Mouse (Mus musculus): Measurements from ENCODE around the gene Imp3. TPM values are rescaled to one million over a fixed set of nuclear protein-coding genes. Genes with fewer than 3 reads are reported as not detected.
A peak's percentile ranks its signal among the peaks of the same experiment; 100 is the strongest.

The Imp3 gene
- polyA plus RNA-seq, 1 experiment from 2014 or later, result 70.2 TPM

DNA sequence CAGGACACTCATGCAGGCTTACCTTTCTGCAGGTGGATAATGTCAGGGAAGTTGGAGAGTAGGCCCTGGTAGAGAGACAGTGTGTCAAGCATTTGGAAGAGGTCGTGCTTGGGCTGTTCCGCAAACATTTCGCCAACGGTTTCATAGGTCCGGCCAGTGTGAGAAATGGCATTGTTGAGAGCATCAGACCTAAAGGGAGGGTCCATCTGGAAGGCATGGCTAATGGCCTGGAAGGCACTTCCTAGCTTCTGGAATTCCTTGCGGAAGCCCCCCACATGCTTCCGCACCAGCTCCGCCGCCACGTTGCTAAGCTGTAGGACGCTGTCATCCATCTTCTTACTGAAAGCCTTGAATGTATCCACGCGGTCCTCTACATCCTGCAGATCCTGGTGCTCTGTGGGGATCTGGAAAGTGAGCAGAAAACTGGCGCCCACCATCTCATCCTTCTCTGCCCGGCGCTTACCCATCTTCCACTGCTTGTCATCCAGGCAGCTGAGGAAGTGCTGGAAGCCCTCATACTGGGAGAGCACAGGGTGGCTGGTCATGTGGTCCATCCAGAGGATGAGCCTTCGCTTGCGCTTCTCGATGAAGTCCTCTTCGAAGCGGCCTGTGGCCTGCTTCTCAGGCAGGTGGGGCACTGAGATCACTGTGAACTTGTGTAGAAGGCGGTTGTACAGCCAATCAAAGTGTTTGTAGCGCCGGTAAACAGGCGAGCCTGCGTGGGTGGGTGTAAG is 11.8 kb upstream of the Imp3 start:
- no peak for DNase-seq (ENCODE audit: low spot score)

DNA sequence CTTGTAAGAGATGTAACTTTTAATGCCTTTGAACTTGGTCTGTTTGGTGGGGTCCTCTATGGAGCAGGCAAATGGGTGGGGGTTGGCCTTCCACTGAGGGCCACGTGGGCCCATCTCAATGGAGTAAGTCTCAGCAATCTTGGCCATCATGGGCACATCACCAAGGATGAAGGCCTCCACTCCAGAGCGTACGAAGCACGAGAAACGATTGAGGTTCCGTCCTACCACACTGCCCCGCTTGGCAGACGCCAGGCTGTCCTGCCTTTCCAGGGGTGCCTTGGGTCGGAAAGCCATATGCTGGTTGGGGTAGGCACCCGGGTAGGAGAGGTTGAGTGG is 11.3 kb upstream of the Imp3 start:
- no peak overlapping the region for H3K9ac ChIP-seq (ENCODE audit: low read depth, low read length)
- H3K4me3 ChIP-seq (ENCODE audit: low read depth, low read length), result no peak overlapping the region
- H3K27me3 ChIP-seq (ENCODE audit: control insufficient read depth, insufficient read depth, low read length), result no peaks in the 10 kb centered on the region
- H3K4me2 ChIP-seq (replicated peaks; ENCODE audit: low read depth, low read length), result no peak overlapping the region; the same call in 1 of the 2 replicates
- ATAC-seq (ENCODE audit: low FRiP score) (no peak), DNase-seq (ENCODE audit: low spot score) (no peak)
- H3K27ac ChIP-seq (ENCODE audit: low read depth, low read length), result no peak overlapping the region
- 0 out of 2 replicates have a peak, but pooled peaks cover 7% of the 10 kb centered on the region for H3K4me1 ChIP-seq (replicated peaks; ENCODE audit: control insufficient read depth, insufficient read depth, low read length)
- 96% methylated on average over 10 of the region's 10 CpGs for WGBS
- H3K36me3 ChIP-seq (ENCODE audit: control insufficient read depth, insufficient read depth, low read length), result no peaks in the 10 kb centered on the region
- H3K9me3 ChIP-seq (ENCODE audit: control insufficient read depth, low read length), result no peaks in the 10 kb centered on the region

More for the DNA sequence above, 11.8 kb upstream of the Imp3 start:
- Histone ChIP-seq H3K4me3 (ENCODE audit: low read depth, low read length) (no peak overlapping the region), H3K9ac (ENCODE audit: low read depth, low read length) (no peak overlapping the region), H3K4me1 (replicated peaks; ENCODE audit: control insufficient read depth, insufficient read depth, low read length) (0 out of 2 replicates have a peak, but pooled peaks cover 7% of the 10 kb centered on the region), H3K4me2 (replicated peaks; ENCODE audit: low read depth, low read length) (no peak overlapping the region; the same call in 1 of the 2 replicates), H3K36me3 (ENCODE audit: control insufficient read depth, insufficient read depth, low read length) (no peaks in the 10 kb centered on the region), H3K9me3 (ENCODE audit: control insufficient read depth, low read length) (no peaks in the 10 kb centered on the region), H3K27me3 (ENCODE audit: control insufficient read depth, insufficient read depth, low read length) (no peaks in the 10 kb centered on the region), H3K27ac (ENCODE audit: low read depth, low read length) (no peak overlapping the region)
- 83% methylated on average over 26 of the region's 26 CpGs for WGBS
- ATAC-seq (ENCODE audit: low FRiP score), result no peak

- Histone ChIP-seq H3K27ac (ENCODE audit: low read depth, low read length) (no peak overlapping the region), H3K36me3 (ENCODE audit: control insufficient read depth, insufficient read depth, low read length) (no peaks in the 10 kb centered on the region), H3K27me3 (ENCODE audit: control insufficient read depth, insufficient read depth, low read length) (no peaks in the 10 kb centered on the region), H3K9me3 (ENCODE audit: control insufficient read depth, low read length) (no peaks in the 10 kb centered on the region), H3K4me2 (replicated peaks; ENCODE audit: low read depth, low read length) (no peak overlapping the region; the same call in 1 of the 2 replicates), H3K4me3 (ENCODE audit: low read depth, low read length) (no peak overlapping the region), H3K9ac (ENCODE audit: low read depth, low read length) (no peak overlapping the region), H3K4me1 (replicated peaks; ENCODE audit: control insufficient read depth, insufficient read depth, low read length) (0 out of 2 replicates have a peak, but pooled peaks cover 7% of the 10 kb centered on the region)
- DNase-seq (ENCODE audit: low spot score) (no peak), ATAC-seq (ENCODE audit: low FRiP score) (no peak)
- WGBS, result 86% methylated on average over 10 of the region's 10 CpGs
Measured at GRCm38 (mm10) chr9:56926387-56926786, 10.9 kb upstream of the Imp3 start.

DNA sequence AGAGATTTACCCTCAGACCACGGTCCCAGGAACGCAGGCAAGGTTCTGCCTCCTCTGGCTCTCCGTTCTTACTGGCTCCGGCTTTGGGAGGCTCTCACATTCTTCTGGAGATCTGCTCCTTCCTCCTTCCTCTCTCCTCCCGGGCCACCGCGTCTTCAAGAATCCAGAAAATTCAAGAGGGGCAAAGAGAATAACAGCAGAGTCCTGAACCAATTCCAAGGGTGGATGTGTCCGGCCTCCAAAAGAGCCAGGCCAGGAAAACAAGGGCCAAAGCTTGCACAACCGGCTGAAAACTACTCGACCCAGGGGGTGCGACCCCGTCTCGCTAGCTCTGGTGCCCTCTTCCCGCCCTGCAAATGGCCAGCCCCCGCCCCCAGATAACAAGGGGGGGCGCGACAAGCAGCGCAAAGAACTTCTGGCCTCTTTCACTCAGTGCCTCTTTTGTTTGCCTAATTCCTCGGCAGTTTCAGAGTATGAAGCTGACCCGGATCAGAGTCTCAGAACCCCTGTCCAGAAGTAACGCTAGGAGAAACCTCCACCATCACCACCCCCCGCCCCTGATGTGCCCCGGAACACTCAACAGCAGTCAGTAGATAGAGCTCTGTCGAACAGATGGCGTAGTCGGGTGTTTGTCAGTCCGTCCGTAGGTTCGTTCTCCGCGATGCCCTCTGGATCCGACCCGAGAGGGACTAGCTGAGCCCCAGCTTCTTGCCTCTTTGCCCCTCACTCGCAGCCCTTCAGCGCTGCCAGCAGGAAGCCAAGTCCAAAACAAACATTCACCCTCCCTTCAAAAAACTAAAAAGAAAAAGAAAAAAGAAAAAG is 9.9 kb upstream of the Imp3 start:
- peak; percentile 30 for ATAC-seq (ENCODE audit: low FRiP score)
- peak overlapping the region; percentile 72 for H3K27ac ChIP-seq (ENCODE audit: low read depth, low read length)
- H3K4me1 ChIP-seq (replicated peaks; ENCODE audit: control insufficient read depth, insufficient read depth, low read length), result 0 out of 2 replicates have a peak, but pooled peaks cover 7% of the 10 kb centered on the region

GRCm38 (mm10) chr9:56928041-56928811 is 9.0 kb upstream of the Imp3 start, which contains the start of gene Snx33:
Gene Snx33 (minus strand): TSS chr9:56928371.
- H3K9ac ChIP-seq (ENCODE audit: low read depth, low read length), result peak within 1 kb of the TSS; percentile 68
- H3K4me1 ChIP-seq (replicated peaks; ENCODE audit: control insufficient read depth, insufficient read depth, low read length), result 0 out of 2 replicates have a peak, but pooled peaks cover 7% of the 10 kb centered on the region
- peak within 1 kb of the TSS; percentile 72 for H3K27ac ChIP-seq (ENCODE audit: low read depth, low read length)
- H3K36me3 ChIP-seq (ENCODE audit: control insufficient read depth, insufficient read depth, low read length), result no peaks in the 10 kb centered on the region
- H3K4me3 ChIP-seq (ENCODE audit: low read depth, low read length), result peak within 1 kb of the TSS; percentile 51
- DNase-seq (ENCODE audit: low spot score) (peak; percentile 90), ATAC-seq (ENCODE audit: low FRiP score) (peak; percentile 85)
- peak within 1 kb of the TSS; percentile 81 for H3K4me2 ChIP-seq (replicated peaks; ENCODE audit: low read depth, low read length)
- H3K9me3 ChIP-seq (ENCODE audit: control insufficient read depth, low read length), result no peaks in the 10 kb centered on the region
- under 1% methylated on average over 50 of the region's 50 CpGs for WGBS
- H3K27me3 ChIP-seq (ENCODE audit: control insufficient read depth, insufficient read depth, low read length), result no peaks in the 10 kb centered on the region

More for the DNA sequence above, 9.9 kb upstream of the Imp3 start:
- Histone ChIP-seq H3K9ac (ENCODE audit: low read depth, low read length) (peak overlapping the region; percentile 68), H3K4me3 (ENCODE audit: low read depth, low read length) (peak overlapping the region; percentile 51), H3K36me3 (ENCODE audit: control insufficient read depth, insufficient read depth, low read length) (no peaks in the 10 kb centered on the region), H3K27me3 (ENCODE audit: control insufficient read depth, insufficient read depth, low read length) (no peaks in the 10 kb centered on the region), H3K4me2 (replicated peaks; ENCODE audit: low read depth, low read length) (peak overlapping the region; percentile 81), H3K9me3 (ENCODE audit: control insufficient read depth, low read length) (no peaks in the 10 kb centered on the region)
- DNase-seq (ENCODE audit: low spot score), result peak; percentile 72
- under 1% methylated on average over 35 of the region's 35 CpGs for WGBS

DNA sequence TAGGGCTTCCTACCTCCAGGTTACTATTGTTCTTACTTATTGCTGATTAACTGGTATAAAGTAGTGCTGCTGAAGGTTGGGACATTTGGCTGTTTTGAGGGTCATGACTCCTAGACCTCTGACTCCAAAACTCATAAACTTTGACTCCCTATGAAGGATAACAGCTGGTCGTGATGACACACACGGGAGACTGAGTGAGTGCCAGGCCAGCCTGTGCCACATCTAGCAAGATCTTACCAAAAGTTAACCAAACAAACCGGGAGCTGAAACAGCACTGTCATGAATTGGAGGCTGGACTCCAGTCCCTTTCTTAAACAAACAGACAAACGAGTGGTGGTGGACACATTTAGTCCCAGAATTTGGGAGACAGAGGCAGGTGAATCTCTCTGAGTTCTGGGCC is 7.8 kb upstream of the Imp3 start:
- no peak overlapping the region for H3K27ac ChIP-seq (ENCODE audit: low read depth, low read length)
- H3K4me1 ChIP-seq (replicated peaks; ENCODE audit: control insufficient read depth, insufficient read depth, low read length), result 0 out of 2 replicates have a peak, but pooled peaks cover 4% of the 10 kb centered on the region
- H3K9ac ChIP-seq (ENCODE audit: low read depth, low read length), result no peak overlapping the region
- no peaks in the 10 kb centered on the region for H3K9me3 ChIP-seq (ENCODE audit: control insufficient read depth, low read length)
- DNase-seq (ENCODE audit: low spot score), result no peak
- H3K4me3 ChIP-seq (ENCODE audit: low read depth, low read length), result no peak overlapping the region
- no peak overlapping the region for H3K4me2 ChIP-seq (replicated peaks; ENCODE audit: low read depth, low read length)
- no peak for ATAC-seq (ENCODE audit: low FRiP score)
- 67% methylated on average over 4 of the region's 4 CpGs for WGBS
- H3K27me3 ChIP-seq (ENCODE audit: control insufficient read depth, insufficient read depth, low read length), result no peaks in the 10 kb centered on the region
- no peaks in the 10 kb centered on the region for H3K36me3 ChIP-seq (ENCODE audit: control insufficient read depth, insufficient read depth, low read length)

GRCm38 (mm10) chr9:56930556-56930955 is 6.7 kb upstream of the Imp3 start:
- ATAC-seq (ENCODE audit: low FRiP score) (no peak), DNase-seq (ENCODE audit: low spot score) (no peak)
- Histone ChIP-seq H3K4me3 (ENCODE audit: low read depth, low read length) (no peak overlapping the region), H3K9me3 (ENCODE audit: control insufficient read depth, low read length) (no peaks in the 10 kb centered on the region), H3K9ac (ENCODE audit: low read depth, low read length) (no peak overlapping the region), H3K4me1 (replicated peaks; ENCODE audit: control insufficient read depth, insufficient read depth, low read length) (0 out of 2 replicates have a peak, but pooled peaks cover 3% of the 10 kb centered on the region), H3K27me3 (ENCODE audit: control insufficient read depth, insufficient read depth, low read length) (no peaks in the 10 kb centered on the region), H3K4me2 (replicated peaks; ENCODE audit: low read depth, low read length) (no peak overlapping the region), H3K36me3 (ENCODE audit: control insufficient read depth, insufficient read depth, low read length) (no peaks in the 10 kb centered on the region), H3K27ac (ENCODE audit: low read depth, low read length) (no peak overlapping the region)
- WGBS, result 87% methylated on average over 1 of the region's 1 CpGs

- no peak for DNase-seq (ENCODE audit: low spot score)
- H3K9ac ChIP-seq (ENCODE audit: low read depth, low read length), result 0 out of 2 replicates have a peak overlapping the region, but pooled peaks have one; percentile 1
- H3K27ac ChIP-seq (ENCODE audit: low read depth, low read length), result no peak overlapping the region
- 20% methylated on average over 6 of the region's 6 CpGs for WGBS
- no peak for ATAC-seq (ENCODE audit: low FRiP score)
- no peaks in the 10 kb centered on the region for H3K27me3 ChIP-seq (ENCODE audit: control insufficient read depth, insufficient read depth, low read length)
- no peaks in the 10 kb centered on the region for H3K9me3 ChIP-seq (ENCODE audit: control insufficient read depth, low read length)
- H3K4me1 ChIP-seq (replicated peaks; ENCODE audit: control insufficient read depth, insufficient read depth, low read length), result peaks cover 2% of the 10 kb centered on the region; the same call in 1 of the 2 replicates
- H3K4me3 ChIP-seq (ENCODE audit: low read depth, low read length), result peak overlapping the region; percentile 70
- H3K4me2 ChIP-seq (replicated peaks; ENCODE audit: low read depth, low read length), result peak overlapping the region; percentile 45
- no peaks in the 10 kb centered on the region for H3K36me3 ChIP-seq (ENCODE audit: control insufficient read depth, insufficient read depth, low read length)
Measured at GRCm38 (mm10) chr9:56936861-56937222, 433 bp upstream of the Imp3 start.

All from hindbrain, embryonic 11.5 days (tissue).